Mouse (Mus musculus) skeletal muscle tissue, adult 2 months (tissue): ENCODE data around the gene Olfr657.

Experiments used
- DNase-seq: peaks from one replicate; pipeline ENCODE4 v3.0.0-alpha.2; 2012; ENCODE audit warnings: low read depth, low spot score

Gene Olfr657

DNA sequence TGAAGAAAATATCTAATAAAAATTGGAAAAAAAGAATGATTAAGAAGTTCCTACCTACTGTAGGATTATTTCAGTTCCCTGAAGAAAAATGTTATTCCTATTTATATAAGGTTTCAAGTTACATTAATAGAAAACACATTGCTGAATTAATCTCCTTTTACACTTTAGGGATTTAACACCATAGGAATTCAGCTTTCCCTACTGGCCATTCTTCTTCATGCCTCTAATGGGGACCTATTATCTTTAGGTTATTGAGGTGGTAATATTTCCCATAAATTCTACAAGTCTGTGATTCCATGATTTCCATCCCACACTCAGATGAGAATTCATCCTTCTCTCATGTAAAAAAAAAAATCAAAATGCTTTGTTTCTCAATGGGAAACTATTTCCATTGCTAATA is at the start of gene Olfr657:
TSS of gene Olfr657 (plus strand) at position 301 of the 400 bp plus-strand sequence.
- DNase-seq, result no peak

DNA sequence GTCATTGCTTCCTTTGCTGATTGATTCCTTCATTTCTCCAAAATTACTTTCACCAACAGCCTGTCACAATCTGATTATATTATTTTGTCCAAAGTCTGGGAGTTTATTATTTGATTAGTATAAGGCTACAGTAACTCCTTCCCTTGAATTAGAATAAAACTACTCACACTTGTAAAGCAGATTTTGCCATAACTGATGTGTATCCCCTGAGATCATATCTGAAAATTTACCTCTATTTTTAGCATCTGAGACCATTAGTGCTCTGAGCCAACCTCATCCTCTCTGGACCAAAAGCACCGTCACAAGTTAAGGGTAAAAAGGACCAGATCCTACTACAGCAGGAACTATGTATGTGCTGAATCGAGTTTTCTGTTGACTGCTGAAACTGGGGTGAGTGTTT is 47.6 kb upstream of the Olfr657 start, which contains the start of gene Olfr653:
TSS of gene Olfr653 (plus strand) at position 301 of the 400 bp plus-strand sequence.
- no peak for DNase-seq

DNA sequence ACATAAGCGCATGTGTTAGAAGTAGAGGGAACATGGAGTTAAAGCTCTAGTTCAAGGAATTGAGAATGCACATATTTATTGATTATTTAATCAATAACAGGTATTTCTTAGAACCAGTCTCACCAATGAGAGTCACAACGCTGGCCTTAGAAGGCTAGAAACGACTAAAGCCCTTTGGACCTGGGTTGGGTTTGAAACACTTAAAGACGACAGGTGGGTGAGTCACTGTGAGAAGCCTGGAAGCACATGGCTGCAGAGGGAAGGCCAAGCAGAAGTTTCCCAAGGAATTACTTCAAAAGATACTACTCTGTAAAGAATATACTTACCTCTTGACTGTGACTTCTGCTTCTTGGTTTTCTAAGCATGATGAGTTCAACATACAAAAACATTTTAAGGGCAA is 43.7 kb upstream of the Olfr657 start:
- no peak for DNase-seq

DNA sequence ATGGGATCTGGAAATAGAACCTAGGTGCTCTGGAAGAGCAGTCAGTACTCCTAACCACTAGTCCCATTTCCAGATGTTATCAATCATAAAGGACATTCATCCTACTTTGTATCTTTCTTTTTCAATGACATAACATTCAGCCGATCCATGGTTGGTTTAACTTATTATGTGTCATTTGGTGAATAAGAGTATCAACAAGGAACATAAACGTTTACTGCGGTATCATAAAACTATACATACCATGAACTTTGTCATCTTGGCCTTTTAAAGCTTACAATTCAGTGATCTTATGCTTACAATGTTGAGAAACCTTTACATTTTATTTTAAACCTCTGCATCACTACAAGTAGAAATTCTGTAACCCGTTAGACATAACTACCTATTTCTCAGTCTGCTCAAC is 43.2 kb upstream of the Olfr657 start:
- no peak for DNase-seq

DNA sequence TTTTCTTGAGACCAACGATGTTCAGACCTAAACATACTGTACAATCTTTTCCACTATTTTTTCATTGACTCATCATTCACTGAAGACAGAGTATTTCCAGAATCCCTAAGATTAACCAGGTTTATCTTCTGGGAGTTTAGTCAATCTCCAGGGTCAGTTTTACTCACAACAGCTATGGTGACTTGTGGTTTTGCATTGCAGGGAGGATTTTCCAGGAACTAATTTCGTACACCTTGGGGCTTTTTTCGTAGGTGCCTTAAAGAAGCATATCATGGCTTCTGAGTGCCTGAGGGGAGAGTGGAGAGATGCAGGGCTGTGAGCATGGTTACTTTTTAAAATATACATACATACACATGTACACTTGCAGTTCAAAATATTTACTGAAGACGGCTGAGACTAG is 37.9 kb upstream of the Olfr657 start, which contains the start of gene Olfr654:
TSS of gene Olfr654 (plus strand) at position 301 of the 400 bp plus-strand sequence.
- DNase-seq, result no peak

- no peak for DNase-seq
These were observed 36.3 kb upstream of the Olfr657 start for GRCm38 (mm10) chr7:104588274-104588673.

DNA sequence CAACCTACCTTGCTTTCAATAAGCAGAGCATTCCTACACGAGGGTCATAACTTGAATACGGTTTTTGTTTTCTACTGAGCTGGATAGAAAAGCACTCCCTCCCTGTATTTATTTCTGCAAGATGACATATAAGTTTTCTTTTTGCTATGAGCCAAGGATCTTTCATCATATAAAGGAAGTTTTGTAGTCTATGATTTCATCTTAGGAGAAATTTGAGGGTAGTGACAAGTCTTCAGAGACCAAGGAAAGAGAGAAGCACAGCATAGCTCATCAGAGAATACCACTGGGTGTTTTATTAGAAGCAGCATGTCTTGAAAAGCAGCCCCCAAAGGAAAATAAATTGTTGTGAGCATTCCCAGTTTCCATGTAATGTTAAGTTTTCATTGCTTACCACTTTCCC is 22.9 kb upstream of the Olfr657 start, which contains the start of gene Olfr655:
TSS of gene Olfr655 (minus strand) at position 101 of the 400 bp plus-strand sequence.
- DNase-seq, result no peak

DNA sequence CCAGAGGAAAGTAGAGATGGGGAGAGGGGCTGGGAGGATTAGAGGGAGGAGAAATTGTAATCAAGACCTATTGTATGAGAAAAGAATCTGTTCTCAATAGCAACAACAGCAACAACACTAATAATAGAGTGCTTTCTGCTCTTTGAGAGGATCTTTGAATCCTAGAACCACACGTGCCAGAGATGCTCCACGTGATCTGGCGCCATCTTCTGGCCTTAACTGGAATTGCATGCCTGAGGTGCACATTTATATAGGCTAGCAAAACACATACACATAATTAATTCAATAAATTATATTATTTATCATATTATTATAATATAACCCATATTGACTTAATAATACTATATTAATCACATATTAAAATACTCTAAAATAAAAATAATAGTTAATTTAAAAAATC is 21.4 kb upstream of the Olfr657 start:
- DNase-seq, result peak; percentile 3

DNA sequence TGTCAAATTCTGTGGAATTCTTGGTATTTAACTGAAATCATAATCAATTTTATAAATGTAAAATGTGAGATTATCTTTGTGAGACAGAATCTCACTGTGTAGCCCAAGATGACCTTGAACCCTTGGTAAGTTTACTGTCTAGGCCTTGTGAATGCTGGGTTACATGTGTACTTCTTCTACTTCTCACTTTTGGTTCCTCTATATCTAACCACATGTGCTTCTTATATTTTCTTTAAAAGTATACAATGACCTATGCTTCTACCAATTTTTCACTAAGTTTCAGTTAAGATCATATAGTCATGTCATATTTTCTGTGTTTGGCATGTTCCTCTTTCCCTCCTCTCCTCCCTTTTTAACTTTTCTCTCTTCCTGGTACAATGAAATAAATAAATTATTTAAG is 19.9 kb upstream of the Olfr657 start:
- DNase-seq, result no peak

DNA sequence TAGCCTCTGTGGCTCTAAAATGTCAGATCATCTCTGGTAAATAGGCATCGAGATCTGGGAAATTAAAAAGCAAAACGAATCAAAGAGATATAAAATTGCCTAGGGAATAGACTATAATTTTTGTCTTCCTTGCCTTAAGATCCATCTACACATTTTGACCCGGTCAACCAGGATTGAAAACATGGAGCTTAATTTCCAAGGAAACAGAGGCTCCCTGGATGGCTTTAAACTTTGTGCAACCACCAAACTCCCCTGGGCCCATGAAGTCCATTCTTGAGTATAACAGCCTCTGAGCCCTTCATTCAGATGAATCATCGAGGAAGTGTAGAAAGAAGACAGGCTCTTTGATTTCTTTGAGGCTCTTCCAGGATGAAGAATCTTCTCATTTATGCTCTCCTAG is 10.9 kb upstream of the Olfr657 start, which contains the start of gene Olfr656:
TSS of gene Olfr656 (plus strand) at position 301 of the 400 bp plus-strand sequence.
- no peak for DNase-seq

DNA sequence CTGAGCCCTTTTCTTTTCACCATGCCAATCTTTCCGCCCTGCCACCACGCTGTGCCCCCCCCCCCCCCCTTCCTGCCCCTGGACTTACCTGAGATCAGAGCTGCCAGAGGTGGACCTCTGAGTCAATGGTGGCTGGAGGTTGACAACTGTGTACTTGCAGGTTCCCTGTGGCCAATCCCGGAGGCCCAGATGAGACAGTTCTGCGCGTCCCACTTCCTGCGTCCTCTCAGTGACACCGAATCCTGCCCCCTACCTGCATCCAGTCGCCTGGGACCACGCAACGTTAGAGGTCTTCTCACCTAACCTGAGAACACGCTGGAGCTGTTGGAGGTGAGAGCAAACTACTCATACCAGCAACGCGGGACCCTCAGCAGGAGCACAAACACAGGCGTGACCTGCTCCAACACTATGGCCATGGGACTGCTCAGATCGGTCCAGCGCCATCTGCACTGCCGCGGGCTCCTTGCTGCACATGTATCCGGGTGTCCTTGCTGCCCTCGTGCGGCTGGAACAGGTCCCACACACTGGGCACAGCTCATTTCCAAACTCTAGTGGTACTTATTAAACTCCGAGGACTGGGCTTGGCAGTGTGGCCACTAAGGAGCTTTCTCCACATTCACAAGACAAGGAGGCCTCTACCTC is 22.4 kb downstream of the Olfr657 start, which contains the start of gene Olfr658:
TSS of gene Olfr658 (minus strand) at position 465 of the 642 bp plus-strand sequence.
- no peak for DNase-seq

DNA sequence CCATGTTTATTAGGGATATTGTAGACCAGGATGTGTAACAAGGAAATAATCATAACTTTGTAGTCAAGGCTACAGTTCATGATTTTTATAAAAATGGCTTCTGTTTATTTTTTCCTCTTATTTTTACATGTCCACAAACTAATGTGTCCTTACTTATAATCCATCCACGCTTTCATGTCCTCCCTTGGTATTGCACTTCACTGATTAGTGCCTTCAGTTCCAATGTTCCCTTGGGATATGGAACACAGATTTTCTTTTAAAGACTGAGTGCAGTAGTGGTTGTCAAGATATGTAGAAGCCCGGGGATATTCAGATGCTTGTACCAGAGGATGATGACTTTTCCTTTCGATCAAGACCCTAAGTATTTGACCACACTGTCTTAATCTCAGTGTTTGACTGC is 41.9 kb downstream of the Olfr657 start, which contains the start of gene Olfr659:
TSS of gene Olfr659 (plus strand) at position 301 of the 400 bp plus-strand sequence.
- DNase-seq, result no peak

DNA sequence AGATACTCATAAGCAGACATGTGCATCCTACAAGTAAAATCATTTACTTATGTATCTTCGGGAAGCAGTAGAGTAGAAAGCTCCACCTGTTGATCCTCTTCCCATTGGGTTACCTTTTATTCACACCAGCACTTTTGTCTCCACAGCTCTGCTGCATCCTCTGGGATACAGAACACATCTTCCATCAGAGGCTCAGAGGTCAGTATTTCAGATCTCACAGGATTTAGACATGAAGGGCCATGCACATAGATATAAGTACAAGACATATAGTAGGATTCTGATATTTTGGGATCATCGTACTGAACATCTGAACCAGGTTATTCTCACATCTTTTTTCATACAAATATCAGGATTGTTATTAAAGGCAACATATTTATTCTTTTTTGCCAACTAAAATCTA is 61.6 kb downstream of the Olfr657 start, which contains the start of gene Olfr661:
TSS of gene Olfr661 (plus strand) at position 301 of the 400 bp plus-strand sequence.
- DNase-seq, result no peak
